ENCODE assay signal across 29 mouse cellular contexts in the genomic region with DNA sequence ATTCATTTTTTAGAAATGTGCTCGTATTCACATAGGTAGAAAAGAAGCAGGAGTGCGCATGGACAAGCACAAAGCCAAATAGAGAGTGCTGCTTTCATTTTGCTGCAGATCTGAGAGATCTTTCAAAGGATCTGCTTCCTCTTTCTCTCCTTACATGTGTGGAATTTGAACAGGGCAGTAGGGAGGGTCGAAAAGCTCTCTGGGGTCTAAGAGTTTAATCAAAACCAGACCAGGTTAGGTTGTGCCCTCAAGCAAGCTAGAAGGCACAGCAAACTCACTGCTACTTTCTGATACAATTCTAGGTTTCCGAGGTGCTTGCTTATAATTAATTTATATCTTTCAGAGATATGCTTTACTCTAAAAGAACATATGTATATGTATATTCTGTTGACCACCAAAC.
DNase-seq lines count a peak whose midpoint lies in the region; ATAC-seq and TF ChIP-seq lines count a peak whose summit lies in the region.
"Had no signal": no experiment of that assay in that cellular context is flagged by ENCODE, and none has a peak within 500 bp of the region (broad histone marks: within the 10 kb centered on the region; RNA-seq: fewer than 3 reads in every experiment).

No protein-coding gene starts in this region.

- TF ChIP-seq POLR2A in brain, embryonic 14.5 days (IDR thresholded peaks at IDR 0.05; ENCODE audit: borderline replicate concordance, extremely low read depth, insufficient read depth, insufficient read length, poor library complexity, severe bottlenecking), result no peak

- no peak for ATAC-seq in embryonic facial prominence, embryonic 13.5 days (ENCODE audit: insufficient number of reproducible peaks, insufficient read depth, low FRiP score, low TSS enrichment, low read depth)
- peak; percentile 67; the same call in 1 of the 2 replicates for ATAC-seq in limb, embryonic 11.5 days (ENCODE audit: insufficient number of reproducible peaks, low FRiP score, low TSS enrichment, low read depth)
- ATAC-seq: forebrain, embryonic 13.5 days; hindbrain, postnatal 0 days; intestine, embryonic 15.5 days; liver, embryonic 12.5 days; liver, postnatal 0 days; midbrain, embryonic 15.5 days had no signal

- no peak overlapping the region for H3K4me3 ChIP-seq in embryonic facial prominence, embryonic 13.5 days
- no peak overlapping the region for H3K4me3 ChIP-seq in limb, embryonic 11.5 days (ENCODE audit: low read depth, low read length)
- H3K4me3 ChIP-seq: embryonic facial prominence, embryonic 12.5 days; forebrain, embryonic 13.5 days; heart, adult 2 months; heart, embryonic 12.5 days; intestine, embryonic 15.5 days; liver, embryonic 12.5 days; megakaryocyte, embryonic 14.5 days; midbrain, embryonic 15.5 days had no signal

- 15% methylated on average over 4 of the region's 4 CpGs for WGBS in embryonic facial prominence, embryonic 13.5 days
- 18% methylated on average over 4 of the region's 4 CpGs for WGBS in limb, embryonic 11.5 days

- no peaks in the 10 kb centered on the region for H3K27me3 ChIP-seq in embryonic facial prominence, embryonic 13.5 days
- H3K27me3 ChIP-seq in limb, embryonic 11.5 days (ENCODE audit: control insufficient read depth, insufficient read depth, low read length), result no peaks in the 10 kb centered on the region
- H3K27me3 ChIP-seq: embryonic facial prominence, embryonic 12.5 days; forebrain, embryonic 13.5 days; heart, embryonic 12.5 days; intestine, embryonic 15.5 days; liver, embryonic 12.5 days; megakaryocyte, embryonic 14.5 days; midbrain, embryonic 15.5 days had no signal

- TF ChIP-seq CTCF in brain, embryonic 14.5 days (IDR thresholded peaks at IDR 0.05; ENCODE audit: borderline replicate concordance, extremely low read depth, insufficient read depth, insufficient read length), result no peak

- H3K36me3 ChIP-seq in embryonic facial prominence, embryonic 13.5 days, result no peaks in the 10 kb centered on the region
- no peaks in the 10 kb centered on the region for H3K36me3 ChIP-seq in limb, embryonic 11.5 days (ENCODE audit: control insufficient read depth, insufficient read depth, low read length)
- H3K36me3 ChIP-seq: embryonic facial prominence, embryonic 12.5 days; heart, embryonic 12.5 days; intestine, embryonic 15.5 days; liver, embryonic 12.5 days; midbrain, embryonic 15.5 days had no signal

- peak overlapping the region; percentile 21; the same call in 1 of the 2 replicates for H3K4me2 ChIP-seq in embryonic facial prominence, embryonic 13.5 days
- H3K4me2 ChIP-seq in limb, embryonic 11.5 days (ENCODE audit: low read depth, severe bottlenecking), result no peak overlapping the region
- H3K4me2 ChIP-seq: embryonic facial prominence, embryonic 12.5 days; forebrain, embryonic 13.5 days; heart, embryonic 12.5 days; intestine, embryonic 15.5 days; liver, embryonic 12.5 days; midbrain, embryonic 15.5 days had no signal

- no peaks in the 10 kb centered on the region for H3K4me1 ChIP-seq in embryonic facial prominence, embryonic 13.5 days
- no peaks in the 10 kb centered on the region for H3K4me1 ChIP-seq in limb, embryonic 11.5 days (ENCODE audit: control insufficient read depth, insufficient read depth, low read length)
- H3K4me1 ChIP-seq: embryonic facial prominence, embryonic 12.5 days; forebrain, embryonic 13.5 days; intestine, embryonic 15.5 days; liver, embryonic 12.5 days; megakaryocyte, embryonic 14.5 days; midbrain, embryonic 15.5 days had no signal

- H3K27ac ChIP-seq in embryonic facial prominence, embryonic 13.5 days, result no peak overlapping the region
- no peak overlapping the region for H3K27ac ChIP-seq in limb, embryonic 11.5 days (replicated peaks; ENCODE audit: low read depth, low read length)
- H3K27ac ChIP-seq: embryonic facial prominence, embryonic 12.5 days; forebrain, embryonic 13.5 days; heart, adult 2 months; hindbrain, postnatal 0 days; intestine, embryonic 15.5 days; liver, embryonic 12.5 days; midbrain, embryonic 15.5 days had no signal

- no peaks in the 10 kb centered on the region for H3K9me3 ChIP-seq in embryonic facial prominence, embryonic 13.5 days
- no peaks in the 10 kb centered on the region for H3K9me3 ChIP-seq in limb, embryonic 11.5 days (ENCODE audit: control insufficient read depth, low read length)
- H3K9me3 ChIP-seq: embryonic facial prominence, embryonic 12.5 days; forebrain, embryonic 13.5 days; heart, embryonic 12.5 days; intestine, embryonic 15.5 days; liver, embryonic 12.5 days; megakaryocyte, embryonic 14.5 days; midbrain, embryonic 15.5 days had no signal

- no peak overlapping the region for H3K9ac ChIP-seq in embryonic facial prominence, embryonic 13.5 days
- no peak overlapping the region for H3K9ac ChIP-seq in limb, embryonic 11.5 days (ENCODE audit: low read length)
- H3K9ac ChIP-seq: embryonic facial prominence, embryonic 12.5 days; forebrain, embryonic 13.5 days; heart, embryonic 12.5 days; intestine, embryonic 15.5 days; liver, embryonic 12.5 days; liver, postnatal 0 days; midbrain, embryonic 15.5 days had no signal

- DNase-seq in brain, embryonic 14.5 days (ENCODE audit: low read depth), result peak; percentile 10
- DNase-seq in embryo, embryonic 10.5 days (ENCODE audit: low spot score), result peak; percentile 77
- DNase-seq in limb, embryonic 11.5 days (ENCODE audit: low spot score), result no peak
- DNase-seq in lung, postnatal 14 days, result no peak
- DNase-seq in spleen, adult 12 weeks (ENCODE audit: low spot score), result no peak
- no peak for DNase-seq in spleen, adult 18-20 months
- DNase-seq: adrenal gland, adult 2 months; adrenal gland, postnatal 36 days; cerebellum, adult 9-10 months; cerebellum, postnatal 36 days; gastrocnemius, postnatal 25 days; heart, adult 2 months; heart, postnatal 4 days; kidney, adult 9 months; kidney, postnatal 10 days; liver, postnatal 0 days; lung, postnatal 4 days; right cerebral cortex, adult 18-20 months; thymus, adult 2 months; thymus, postnatal 36 days had no signal

Comparison
In these comparisons a context has a peak if more than half of its experiments do, and no peak if none do; other contexts are left out.
1. DNase-seq: peak in brain, embryonic 14.5 days (single experiment) and embryo, embryonic 10.5 days (single experiment); none in limb, embryonic 11.5 days (single experiment), lung, postnatal 14 days (single experiment), spleen, adult 12 weeks (single experiment) and spleen, adult 18-20 months (0 of 2).